Mouse (Mus musculus) monocyte, adult 5-6 weeks (primary cell): ENCODE data around the gene Klhl10. TPM values are rescaled to one million over a fixed set of nuclear protein-coding genes. Genes with fewer than 3 reads are reported as not detected.

Experiments
- ATAC-seq: fragments of 153-309, 156-312 bp; replicated peaks from 2 replicates; pipeline ENCODE4 v1.8.0; 2017; ENCODE audit warnings: mild to moderate bottlenecking; ENCODE audit not compliant: low TSS enrichment, insufficient number of reproducible peaks, severe bottlenecking, poor library complexity, low FRiP score
- total RNA-seq: library from RNA; stranded (forward); fragments of 200-1000, 200-491, 200-594 nt; gene quantifications from 3 replicates; pipeline ENCODE4 v1.2.3, GENCODE M21; 2017

The Klhl10 gene
- total RNA-seq, 1 experiment from 2014 or later, result not detected

DNA sequence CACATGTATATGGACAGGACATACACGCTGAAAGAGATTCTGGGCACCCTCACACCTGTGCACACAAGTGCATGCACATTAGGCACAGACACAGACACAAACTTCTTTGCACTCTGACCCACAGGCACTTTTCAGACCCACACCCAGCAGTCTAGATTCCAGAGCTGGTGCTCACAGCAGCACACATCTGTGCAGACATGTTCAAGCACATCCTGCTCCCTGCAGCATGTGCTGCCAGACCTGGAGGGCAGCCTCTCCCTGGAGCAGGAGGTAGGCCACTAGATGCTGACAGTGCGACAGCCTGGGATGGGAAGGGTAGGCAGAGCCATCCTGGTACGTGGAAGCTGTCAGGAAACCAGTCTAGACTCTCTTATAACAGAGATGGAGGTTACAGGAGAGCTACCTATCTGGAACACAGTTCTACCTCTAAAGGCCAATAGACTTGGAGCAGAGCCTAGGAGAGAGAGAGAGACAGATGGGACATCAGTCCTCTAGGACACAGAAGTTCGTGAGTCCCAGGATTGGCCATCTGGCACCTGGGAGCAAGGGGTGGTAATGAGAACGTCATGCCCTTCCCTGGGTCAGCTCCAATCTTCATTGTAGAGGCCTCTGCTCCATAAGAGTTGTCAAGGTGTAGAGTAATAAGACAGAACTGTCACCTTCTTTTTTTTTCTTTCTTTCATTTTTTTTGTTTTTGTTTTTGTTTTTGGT is 34.6 kb upstream of the Klhl10 start:
- ATAC-seq, result no peak

DNA sequence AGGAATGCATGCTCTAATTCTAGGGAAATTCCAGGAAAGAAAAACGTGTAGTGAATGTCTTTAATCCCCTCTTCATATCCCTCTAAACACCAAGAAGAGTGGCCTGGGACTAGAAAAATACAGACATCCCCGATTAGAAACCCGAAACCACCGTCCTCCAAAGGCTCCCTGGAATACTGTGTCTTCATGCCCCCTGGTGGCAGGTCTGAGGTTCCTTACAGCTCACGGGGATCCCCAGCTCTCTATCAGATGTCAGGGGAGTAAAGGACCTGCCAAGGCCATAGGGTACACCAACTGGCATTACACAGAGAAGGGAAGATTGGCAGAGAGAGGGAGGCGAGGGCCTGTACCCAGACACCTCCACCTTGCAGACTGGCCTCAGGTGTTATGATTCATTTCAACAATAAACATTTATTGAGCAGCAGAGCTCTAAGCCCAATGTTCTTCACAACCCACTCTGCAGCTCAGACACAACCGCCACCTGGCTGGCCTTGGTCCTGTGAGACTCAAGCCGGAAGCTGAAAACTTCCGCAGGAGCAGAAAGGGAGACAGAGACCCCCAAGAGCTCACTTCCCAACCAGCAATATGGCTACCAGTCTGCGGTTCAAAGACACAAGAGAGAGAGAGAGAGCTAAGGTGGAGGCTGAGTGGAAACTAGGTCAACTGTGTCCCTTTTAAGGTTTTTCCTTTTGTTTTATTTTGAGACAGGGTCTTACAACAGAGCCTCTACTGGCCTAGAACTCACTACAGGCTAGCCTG is 33.5 kb upstream of the Klhl10 start:
- ATAC-seq, result peak; percentile 64; the same call in 1 of the 2 replicates

DNA sequence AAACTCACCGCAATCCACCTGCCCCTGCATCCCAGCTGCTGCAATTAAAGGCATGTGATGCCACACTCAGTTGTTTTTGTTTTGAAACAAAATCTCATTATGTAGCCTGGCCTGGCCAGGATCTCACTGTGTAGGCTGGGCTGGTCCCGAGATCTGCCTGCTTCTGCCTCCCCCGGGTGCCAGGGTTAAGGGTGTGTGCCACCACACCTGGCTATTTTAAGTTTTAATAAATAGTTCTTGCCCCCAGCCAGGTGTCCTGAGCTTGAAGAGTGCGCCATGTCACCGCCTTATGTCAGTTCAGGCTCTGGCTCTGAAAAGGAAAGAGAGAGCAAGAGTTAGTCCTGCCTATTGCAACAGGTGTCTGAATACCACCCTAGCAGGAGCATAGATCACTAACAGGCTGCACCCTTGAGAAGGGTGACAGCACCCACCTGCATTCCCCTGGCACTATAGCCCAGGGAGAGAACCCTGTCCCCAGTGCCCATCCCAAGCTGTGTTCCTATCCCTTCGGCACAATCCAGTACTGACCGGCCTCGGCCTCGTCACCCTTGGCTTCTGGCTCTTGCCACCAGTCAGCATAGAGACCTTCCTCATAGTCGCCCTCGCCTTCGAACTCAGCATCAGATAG is 32.8 kb upstream of the Klhl10 start:
- no peak for ATAC-seq

DNA sequence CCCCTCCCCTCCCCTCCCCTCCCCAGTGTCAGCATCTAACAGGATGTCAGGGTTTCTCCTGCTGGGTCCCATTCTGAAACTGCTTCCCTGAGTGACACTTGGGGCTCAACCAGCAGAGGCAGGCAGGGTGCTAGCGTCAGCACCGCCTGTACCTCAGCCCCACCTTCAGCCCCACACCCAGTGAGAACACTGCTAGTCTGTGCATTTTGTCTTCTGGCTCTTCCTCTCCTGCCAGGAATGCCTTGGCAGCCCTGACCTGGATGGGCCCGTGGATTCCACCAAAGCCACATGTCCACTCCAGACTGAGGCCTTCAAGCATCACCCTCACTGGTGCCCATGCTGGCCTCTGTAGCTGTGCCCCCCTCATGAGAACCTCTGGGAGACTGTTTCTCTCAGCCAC is 32.0 kb upstream of the Klhl10 start:
- no peak for ATAC-seq

DNA sequence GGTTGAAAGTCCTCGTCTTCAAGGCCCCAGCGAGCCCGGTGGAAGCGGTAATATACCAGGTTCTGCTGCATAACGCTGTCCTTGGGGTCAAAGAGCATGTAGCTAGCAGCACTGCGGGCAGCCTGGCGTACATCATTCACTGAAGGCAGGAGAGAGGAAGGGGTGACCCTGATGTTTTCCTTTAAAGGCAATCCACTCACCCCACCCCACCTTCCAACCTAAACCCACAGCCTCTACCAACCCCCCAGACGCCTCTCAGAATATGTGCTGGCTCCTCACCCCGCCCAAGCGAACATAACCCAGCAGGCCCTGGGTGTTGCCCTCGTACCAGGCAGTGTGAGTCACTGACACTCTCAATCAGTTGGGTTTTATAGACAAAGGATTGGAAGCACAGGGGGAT is 30.0 kb upstream of the Klhl10 start:
- no peak for ATAC-seq

DNA sequence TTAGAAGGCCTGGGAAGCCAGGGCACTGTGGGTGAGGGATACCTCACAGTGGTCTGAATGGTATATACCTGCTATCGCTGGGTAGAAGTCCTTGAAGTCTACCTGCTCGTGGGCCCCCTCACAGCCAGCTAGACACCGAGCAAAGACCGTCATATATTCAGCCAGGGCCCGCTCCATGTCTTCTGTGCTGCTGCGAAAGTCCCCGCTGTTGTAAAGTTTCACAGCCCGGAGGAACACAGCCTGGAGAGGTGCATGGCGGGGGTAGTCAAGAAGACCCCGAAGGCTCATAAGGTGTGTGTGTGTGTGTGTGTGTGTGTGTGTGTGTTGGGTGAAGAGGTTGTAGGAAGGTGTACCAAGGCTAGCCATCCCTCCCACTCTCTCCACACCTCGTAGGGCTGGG is 28.2 kb upstream of the Klhl10 start:
- ATAC-seq, result no peak

DNA sequence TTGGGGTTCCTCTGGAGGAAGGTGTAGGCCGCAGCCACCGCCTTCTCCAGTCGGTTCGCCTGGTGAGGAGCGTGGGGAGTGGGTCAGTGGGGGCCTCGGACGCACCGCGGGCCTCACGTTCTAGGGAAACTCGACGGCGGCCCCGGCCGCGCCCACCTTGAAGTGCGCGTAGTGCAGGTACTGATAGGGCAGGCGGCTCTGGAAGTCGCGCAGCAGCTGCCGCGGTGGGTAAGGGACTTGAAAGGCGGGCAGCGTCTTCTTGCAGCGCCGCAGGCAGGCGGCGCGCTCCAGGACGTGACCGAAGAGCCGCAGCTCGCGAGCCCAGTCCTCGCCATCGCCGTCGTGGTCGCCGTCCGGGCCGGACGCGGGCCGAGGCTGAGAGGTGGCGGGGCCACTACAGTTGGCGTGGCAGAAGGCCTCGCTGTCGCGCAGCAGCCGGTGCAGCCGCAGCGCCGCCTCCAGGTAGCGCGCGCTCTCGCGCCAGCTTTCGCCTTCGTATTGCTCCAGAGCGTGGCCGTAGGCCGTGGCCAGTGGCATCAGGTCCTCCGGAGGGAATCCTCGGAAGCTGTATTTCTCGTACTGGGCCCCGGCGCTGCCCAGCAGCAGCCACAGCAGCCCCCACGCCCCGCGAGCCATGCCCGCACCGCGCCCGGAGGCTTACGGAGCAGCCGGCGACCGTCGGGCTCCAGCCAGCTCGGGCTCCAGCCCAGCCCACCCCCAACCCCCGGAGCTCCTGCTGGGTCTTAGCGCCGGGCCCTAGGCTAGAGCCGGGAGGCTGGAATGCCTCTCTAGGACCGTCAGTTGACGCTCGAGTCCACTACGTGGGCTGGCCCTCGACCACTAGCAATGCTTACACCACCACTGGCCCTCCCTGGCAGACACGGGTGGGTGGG is 27.4 kb upstream of the Klhl10 start, which contains the start of gene P3h4:
Gene P3h4, minus strand, starts transcription at position 816 of the 893 bp plus-strand sequence.
- ATAC-seq, result no peak; the same call in 1 of the 2 replicates

DNA sequence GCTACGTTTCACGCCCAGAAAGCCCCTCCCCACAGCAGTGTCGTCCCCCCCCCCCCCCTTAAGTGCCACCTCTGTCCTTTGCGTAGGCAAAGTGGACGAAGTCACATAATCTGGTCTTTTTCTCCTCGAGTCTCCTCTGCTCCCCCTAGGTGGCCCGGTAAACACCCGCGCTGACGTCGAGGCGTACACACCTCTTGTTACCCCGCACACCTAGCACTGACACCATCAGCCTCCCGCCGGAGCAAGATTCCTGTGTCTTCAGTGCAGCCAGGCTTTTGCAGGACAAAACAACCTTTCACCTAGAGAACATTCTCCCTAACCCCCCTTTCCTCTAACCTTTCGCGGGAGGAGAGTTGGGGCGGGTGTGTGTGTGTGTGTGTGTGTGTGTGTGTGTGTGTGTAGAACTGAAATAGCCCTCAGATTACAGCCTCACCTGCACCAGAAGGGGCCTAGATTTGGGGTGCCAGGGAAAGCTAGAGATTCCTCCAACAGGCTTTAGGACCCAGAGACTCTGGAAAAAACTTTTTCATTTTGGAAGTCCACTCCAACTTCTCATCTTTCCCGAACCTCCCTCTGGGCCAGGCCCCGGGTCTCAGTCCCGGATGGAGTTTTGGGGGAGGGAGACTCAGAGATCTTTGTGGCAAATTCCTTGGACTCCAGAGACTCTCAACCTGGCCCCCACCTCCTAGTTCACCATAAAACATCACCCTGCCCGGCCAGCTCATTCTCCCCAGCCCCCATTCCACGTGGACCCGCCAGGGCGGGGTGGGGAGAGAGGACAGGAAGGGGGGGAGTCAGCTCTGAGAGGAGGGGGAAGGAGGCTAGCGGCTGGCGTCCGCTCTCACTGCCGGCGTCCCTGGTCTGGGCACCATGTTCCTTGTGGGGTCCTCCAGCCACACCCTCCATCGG is 26.5 kb upstream of the Klhl10 start, which contains the start of gene Fkbp10:
Gene Fkbp10, plus strand, starts transcription at position 784 of the 909 bp plus-strand sequence.
- no peak for ATAC-seq

DNA sequence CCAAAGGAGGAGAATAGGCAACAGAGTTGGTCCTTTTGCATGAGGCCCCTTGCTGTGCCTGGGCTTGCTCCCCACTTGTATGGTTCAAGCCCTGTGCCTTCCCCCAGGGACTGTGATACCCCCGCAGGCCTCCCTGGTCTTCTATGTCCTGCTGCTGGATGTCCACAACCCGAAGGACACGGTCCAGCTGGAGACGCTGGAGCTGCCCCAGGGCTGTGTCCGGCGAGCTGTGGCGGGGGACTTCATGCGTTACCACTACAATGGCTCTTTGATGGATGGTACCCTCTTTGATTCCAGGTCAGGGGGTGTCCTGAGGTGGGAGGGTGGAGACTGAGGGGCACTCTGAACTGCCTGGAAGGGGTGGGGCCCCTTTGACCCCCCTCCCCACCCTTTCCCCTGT is 20.2 kb upstream of the Klhl10 start:
- ATAC-seq, result no peak

DNA sequence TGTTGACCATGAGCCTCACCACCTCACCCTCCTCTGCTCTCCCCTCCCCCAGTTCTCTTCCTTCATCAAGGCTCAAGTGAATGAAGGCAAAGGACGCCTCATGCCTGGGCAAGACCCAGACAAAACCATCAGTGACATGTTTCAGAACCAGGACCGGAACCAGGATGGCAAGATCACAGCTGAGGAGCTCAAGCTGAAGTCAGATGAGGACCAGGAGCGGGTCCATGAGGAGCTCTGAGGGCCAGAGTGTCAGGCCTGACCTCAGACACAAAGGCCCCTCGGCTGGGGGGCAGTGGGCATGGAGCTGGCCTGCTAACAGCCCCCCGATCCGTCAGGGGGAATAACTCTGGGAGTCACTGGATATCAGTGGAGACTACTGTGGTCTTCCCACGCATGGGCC is 17.9 kb upstream of the Klhl10 start:
- no peak for ATAC-seq

DNA sequence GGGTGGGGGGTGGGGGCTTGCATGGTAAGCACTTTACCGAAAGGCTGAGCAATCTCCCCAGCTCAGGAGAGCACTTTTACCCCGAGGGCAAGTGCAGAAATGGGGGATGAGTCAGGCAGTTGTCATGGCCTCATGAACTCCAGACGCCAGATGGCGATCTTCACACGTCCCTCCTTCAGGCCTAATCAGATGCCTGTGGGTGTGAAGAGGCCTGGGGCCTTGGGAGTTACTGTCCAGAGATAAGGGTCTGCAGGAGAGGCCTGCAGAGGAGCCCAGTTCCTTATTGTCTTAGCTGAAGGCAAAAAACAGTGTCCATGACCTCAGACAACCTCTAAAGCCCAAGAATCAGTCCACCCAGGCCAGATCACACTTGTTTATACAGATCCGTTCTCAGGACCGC is 15.9 kb upstream of the Klhl10 start:
- no peak; the same call in 1 of the 2 replicates for ATAC-seq

DNA sequence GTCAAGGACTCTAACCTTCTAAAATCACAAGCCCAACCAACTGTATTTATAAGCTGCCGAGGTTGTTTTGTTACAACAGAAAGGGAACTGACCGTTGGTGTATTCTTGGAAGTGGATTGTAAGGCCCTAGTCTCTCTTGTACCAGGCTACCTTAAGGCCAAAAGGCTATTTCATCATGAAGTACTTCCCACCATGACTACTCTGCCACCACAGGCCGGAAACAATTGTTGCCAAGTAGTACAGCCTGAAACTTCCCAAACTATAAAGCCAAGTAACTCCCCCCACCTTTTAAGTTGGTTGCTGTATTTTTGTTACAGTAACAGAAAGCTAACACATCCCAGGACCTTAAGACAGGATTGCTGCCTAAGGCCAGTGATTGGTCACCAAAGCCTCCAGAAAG is 14.9 kb upstream of the Klhl10 start:
- no peak for ATAC-seq

DNA sequence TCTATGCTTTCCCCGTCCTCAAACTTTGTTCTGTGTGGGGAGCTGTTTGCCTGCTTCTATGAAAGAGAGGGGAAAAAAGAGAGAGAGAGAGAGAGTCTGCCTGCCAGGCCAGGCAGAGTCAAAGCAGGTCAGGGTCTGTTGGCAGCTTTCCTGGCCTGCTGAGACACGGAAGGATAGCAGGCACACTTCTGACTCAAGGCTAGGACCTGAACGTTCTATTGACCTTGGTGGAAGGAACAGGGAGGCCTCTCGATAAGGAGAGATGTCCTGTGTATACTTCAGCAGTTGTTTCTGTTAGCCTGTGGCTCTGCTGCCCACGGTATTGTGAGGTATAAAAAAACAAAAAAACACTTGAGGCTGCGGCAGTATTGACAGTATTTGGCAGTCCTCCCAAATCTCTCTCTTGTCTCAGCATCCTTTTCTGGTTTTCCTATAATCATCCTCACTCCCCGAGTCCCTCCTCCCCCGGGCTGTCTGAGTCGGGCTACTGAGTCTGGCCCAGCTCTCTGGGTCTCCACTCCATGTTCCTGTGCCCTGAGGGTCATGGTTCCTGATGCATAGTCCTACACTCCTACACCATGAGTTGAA is 13.0 kb upstream of the Klhl10 start:
- ATAC-seq, result no peak

DNA sequence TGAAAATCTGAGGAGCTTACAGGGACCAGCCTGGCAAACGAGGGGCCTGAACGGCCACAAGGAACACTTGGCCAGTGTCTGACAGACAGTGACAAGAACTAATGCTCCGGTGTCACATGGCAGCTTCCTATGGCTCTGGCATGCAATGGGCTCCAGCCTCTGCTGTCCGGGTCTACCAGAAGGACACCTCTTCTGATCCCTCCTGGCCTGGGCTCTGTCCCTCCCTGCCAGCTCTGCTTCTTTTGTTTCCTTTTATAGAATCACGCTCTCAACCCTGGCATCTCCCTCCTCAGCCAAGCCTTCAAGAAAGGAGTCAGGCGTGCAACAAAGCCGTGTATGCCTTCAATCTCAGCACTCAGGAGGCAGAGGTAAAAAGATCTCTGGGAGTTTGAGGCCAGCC is 11.7 kb upstream of the Klhl10 start:
- no peak for ATAC-seq

DNA sequence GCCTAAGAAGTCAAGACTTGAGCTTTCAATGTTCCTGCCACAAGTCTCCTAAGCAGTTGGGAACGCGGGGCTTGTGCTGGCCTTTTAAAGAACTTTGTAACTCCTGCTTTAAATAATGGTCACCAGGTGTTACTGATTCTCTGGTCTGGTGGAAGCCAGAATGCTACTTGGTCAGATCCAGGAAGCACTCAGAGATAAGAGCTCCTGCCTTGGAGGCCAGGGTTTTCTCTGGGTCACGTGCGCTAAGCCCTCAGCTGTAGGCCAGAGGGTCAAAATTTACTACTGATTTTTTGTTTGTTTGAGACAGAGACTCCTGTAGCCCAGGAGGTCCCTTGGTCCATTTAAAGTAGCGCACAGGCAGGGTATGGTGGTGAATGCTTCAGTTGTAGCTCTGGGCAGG is 9.7 kb upstream of the Klhl10 start:
- no peak for ATAC-seq

DNA sequence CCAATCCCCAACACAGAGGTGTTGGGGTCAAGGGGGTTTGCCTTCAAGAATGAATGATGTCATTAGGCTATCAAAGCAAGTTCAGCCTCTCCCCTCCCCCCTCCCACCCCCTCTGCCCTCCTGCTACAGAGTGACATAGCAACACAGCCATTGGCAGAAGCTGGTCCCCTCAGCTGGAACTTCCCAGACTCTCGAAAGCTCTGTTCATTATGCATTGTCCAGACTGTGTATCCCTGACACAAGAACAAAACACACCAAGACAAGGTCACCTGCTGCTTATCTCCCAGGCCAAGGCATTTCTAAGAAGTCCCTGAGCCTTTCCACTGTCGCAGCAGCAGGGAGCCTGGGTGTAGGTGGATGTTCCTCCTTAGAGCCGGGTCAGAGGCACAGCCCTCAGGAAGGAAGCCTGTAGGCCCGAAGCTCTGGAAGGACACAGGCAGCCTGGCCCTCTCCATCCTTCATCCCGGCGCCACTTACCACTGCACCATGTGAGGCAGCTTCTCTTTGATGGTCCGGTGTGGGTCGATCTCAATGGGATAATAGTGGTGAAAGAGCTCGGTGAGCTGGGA is 6.0 kb upstream of the Klhl10 start:
- ATAC-seq, result no peak

DNA sequence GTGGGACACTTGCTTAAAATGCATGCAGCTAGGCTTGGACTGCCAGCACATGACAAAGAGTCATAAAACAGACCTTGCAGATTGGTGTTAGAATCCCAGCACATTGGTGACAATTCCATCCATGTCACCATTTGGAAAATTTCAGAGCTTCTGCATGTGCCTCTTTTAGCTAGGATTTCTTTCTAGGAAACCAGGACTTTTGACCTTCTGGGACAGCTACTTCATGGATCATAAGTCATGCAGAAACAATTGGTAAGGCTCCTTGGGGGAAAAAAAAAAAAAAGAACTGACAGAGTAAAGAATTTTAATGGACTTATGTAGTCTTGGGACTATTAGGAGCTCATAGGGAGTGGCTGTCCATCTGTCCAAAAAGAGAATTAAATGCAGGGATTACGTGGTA is 3.8 kb upstream of the Klhl10 start:
- no peak for ATAC-seq
